Mouse (Mus musculus) brain, adult 10 weeks (tissue): Measurements from ENCODE around the gene Smg6. TPM values are rescaled to one million over a fixed set of nuclear protein-coding genes. Genes with fewer than 3 reads are reported as not detected.

Source experiments
- polyA plus RNA-seq: library from polyadenylated mRNA; stranded (reverse); fragments of 350-450 nt; fragmentation: Illumina TruSeq; extraction: RNeasy Lipid Tissue Mini Kit (QIAGEN cat#74804); gene quantifications from one replicate; pipeline ENCODE4 v1.2.3, GENCODE M21; 2015; ENCODE audit warnings: low read depth, low replicate concordance

The Smg6 gene
- 18.1 TPM for polyA plus RNA-seq

DNA sequence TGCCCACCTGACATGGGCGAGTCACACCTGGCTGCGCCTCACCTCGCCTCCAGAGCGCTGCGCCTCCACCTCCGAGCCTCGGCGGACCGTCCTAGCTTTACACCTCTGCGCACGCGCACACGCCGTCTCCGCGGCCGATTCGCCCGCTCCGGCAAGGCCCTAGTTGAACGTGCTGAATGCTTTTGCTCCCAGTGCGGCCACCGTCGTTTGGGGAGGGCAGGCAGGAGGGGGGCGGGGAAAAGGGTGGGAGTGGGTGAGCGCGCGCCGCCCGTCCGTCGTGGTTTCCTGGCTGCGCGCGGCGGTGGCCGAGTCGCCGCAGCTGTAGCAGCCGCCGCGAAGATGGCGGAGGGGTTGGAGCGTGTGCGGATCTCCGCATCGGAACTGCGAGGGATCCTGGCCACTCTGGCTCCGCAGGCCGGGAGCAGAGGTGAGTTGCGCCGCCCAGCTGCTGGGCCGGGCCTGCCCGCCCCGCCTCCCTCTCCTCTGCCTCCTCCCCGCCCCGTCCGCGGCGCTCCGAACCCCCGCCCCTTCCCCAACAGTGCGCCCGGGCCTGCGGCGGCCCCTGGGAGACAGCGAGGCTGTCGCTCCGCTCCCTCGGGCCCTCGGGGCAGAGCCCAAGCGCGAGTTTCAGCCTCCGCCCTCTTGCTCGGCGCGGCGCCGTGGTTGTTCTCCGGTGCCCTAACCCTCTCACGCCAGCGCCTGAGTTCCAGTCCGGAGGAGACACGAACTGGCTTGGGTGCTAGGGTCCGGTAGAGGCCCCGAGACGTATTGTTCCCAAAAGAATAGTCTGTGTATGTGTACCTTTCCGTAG, at the start of gene Smg6, which contains the start of gene Srr:
Gene Smg6 (plus strand): TSS at position 247 of the 811 bp plus-strand sequence.
Gene Srr (minus strand): TSS at position 372 of the 811 bp plus-strand sequence.

DNA sequence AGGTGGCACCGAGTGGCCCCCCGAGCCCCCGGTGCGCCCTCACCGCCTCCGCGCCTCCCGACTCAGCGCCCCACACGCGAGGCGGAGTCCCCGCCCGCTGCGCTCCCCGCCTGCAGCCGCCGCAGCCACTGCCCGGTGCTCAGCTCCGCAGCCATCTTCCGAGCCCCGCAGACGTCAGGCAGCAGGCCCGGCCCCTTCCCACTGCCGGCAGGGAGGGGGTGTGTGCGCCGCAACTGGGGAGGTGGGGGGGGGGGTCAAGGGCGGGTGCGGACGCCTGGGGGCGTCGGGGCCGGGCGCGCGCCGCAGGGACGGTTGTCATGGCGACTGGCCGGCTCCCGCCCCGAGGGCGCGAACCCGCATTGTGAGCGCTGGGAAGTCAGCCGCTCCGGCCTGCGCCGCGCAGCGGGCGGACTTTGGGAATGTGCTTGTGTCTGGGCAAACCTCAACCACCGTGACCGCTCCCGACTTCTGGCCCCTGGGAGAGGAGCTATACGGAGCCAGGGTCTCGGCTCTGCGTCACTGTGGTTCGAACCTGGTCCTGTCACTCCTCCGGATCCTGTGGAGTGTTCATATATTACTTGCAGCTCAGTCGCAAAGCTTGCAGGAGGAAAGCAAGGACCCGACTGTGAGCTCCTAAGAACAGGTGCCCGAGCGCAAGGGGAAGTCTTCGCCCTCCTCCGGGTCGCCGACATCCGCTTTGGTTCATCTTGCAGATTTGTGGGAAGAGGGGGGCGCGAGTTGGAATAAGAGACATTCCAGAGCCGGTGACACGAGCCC, 28.5 kb upstream of the Smg6 start, which contains the start of gene Sgsm2:
Gene Sgsm2 (minus strand): TSS at position 160 of the 777 bp plus-strand sequence.

DNA sequence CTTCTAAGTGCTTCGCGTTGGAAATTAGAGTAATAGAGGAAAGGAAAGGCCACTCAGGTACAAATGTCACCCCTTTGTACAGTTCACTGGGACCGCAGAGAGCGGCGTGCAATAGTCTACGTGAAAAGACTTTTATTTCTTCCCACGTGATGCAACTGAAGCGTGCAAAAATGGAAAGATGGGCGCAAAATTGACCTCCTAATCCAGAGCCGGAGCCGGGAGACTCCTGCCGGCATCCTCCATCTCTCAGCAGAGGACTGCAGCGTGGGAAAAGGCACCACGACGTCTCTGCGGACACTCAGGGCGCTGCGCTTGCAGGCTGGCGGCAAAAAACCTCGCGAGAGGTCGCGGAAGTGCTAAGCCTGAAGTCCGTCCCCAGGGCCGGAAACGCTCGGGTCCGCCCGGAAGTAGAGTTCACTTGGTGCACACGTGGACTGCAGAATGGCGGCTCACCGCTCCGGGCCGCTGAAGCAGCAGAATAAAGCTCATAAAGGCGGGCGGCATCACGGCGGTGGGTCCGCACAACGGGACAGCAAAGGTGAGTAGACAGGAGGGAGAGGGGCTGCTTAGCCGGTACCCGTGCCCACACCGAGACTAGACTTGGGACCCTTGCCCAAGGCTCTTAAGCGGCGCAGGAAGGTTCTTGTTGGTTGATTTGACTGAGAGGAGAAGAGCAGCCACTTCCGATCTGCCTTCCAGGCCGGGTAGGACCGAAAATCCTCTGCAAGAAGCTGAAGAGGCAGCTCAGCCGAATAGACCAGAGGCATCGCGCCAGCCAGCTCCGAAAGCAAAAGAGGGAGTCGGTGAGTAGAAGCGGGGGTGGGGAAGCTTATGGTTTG, 27.7 kb upstream of the Smg6 start, which contains the start of gene Tsr1:
Gene Tsr1 (plus strand): TSS at position 394 of the 839 bp plus-strand sequence.

DNA sequence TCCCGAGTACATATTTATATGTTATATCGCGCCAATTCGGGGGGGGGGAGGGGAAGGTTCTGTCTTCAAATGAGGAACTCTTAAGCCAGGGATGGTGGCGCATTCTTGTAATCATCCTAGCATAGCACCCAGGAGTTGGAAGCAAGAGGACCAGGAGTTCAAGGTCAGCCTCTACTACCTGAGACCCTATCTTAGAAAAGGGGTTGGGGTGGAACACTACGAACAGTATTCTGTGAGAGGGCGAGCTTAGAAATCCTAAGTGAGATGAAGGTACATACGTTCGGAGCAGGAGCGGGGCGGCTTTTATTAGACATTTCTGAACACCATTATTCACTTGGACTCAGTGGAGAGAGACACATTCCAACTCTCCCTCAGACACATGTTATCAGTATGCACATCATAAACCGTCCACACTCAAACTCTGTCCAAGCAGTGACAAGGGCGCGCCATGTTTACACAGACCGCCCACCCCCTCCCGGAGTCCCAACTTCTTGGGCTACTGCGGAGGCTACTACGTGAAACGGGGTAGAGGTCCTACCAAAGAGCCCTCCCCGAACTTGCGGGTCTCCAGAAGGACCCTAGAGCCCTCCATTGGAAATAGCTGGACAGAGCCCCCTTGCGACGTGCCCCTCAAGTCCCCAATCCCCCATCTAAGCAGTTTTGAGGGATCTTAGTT, 243.9 kb downstream of the Smg6 start, which contains the start of gene Hic1:
Gene Hic1 (minus strand): TSS at position 115 of the 676 bp plus-strand sequence.

DNA sequence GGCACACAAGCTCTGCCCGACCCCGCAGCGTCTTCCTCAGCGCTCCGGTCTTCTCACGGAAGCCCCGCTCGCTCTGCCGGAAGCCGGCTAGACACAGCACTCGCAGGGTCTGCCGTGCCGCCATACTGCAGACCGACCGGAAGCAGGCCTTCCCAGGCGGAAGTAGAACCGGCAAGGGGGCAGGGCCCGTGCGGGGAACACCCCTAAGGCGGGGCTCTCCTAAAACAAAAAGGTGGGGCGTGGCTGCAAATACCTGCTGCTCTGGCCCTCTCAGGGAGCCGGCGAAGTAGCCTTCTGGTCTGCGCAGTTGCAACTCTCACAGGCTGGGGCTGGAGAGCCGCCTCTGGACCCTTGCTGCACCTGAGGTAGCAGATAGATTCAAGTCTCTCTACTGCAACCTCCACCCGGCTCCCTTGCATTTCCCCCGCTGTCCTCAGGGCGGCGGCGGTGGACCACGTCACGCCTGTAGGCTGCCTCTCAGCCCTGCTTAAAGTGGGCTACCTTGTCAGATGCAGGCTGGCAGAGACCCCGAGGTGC, 253.1 kb downstream of the Smg6 start, which contains the start of gene Ovca2:
Gene Ovca2 (minus strand): TSS at position 164 of the 537 bp plus-strand sequence.

DNA sequence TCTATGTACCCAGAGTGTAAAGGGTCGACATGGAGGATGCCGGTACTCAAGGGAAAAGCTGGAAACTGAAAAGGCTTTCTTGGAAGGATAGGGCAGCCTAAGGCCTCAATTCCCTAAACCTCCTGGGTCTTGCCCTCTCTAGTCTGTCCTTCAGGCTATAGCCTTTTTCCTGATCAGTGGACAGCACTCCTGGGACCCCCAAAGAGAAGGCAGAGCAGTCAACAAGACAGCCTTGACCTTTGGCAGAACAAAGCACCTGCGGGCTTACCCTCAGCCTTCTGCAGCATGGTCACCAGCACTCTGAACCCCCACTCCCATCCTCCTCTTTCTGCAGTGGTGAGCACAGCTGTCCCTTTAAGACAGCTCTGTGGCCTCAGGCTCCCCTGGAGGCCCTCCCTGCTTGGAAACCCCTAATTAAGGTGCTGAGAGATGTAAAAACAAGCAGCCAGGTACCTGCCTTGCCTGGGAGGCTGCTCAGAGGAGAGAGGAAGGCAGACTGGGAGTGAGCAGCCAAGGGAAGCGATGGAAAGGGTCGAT, 265.4 kb downstream of the Smg6 start, which contains the start of gene Dph1:
Gene Dph1 (minus strand): TSS at position 337 of the 537 bp plus-strand sequence.

DNA sequence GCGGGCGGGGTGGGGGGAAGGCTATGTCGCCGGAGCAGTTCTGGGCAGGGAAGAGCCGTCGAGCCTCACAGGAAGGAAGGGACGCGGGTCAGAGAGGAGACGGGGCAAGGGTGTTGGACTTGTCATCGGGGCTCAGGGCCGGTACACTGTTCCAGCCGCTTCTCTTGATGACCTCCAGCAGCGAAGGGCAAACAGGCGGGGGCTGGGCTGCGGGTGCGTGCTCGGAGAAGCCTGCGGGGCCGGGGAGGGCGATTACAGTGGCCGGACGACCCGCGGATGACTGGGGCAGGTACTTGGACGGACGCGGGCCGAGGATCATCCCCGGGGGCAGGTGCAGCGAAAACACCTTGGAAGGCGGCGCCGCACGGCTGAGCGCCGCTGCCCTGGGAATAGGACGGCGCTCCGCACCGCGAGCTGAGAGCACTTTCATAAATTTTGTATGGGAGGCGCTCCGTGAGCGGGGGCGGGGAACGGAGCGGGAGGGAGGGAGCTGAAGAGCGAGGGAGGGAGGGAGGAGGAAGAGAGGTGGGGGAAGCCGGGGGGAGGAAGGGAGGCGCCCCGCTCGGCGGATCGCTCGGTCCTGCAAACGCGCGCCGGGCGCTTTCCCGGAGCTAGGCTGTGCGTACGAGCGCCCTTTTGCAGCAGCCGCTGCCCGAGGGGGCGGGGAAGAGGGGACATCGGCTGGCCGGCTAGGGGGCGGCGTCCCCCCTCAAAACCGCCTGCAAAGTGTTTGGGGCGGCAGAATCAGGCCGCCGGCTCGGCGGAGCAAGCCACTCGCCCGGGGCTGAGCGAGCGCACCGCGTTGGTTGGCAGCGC, 267.8 kb downstream of the Smg6 start, which contains the start of gene Rtn4rl1:
Gene Rtn4rl1 (plus strand): TSS at position 528 of the 816 bp plus-strand sequence.

Other genes starting within 250 kb of the Smg6 start
- gene Pafah1b1, start 201.2 kb upstream of the Smg6 start, polyA plus RNA-seq: 248 TPM
- 14.3 TPM for gene Mettl16, start 155.0 kb upstream of the Smg6 start, polyA plus RNA-seq
- gene Mnt, start 94.9 kb upstream of the Smg6 start, polyA plus RNA-seq: 16.5 TPM
- 48.3 TPM for gene Sgsm2, start 28.8 kb upstream of the Smg6 start, polyA plus RNA-seq
- gene Tsr1, start 27.8 kb upstream of the Smg6 start, polyA plus RNA-seq: 21.8 TPM
- 73.8 TPM for gene Srr, start 125 bp downstream of the Smg6 start, polyA plus RNA-seq
- gene Hic1, start 243.7 kb downstream of the Smg6 start, polyA plus RNA-seq: 1.7 TPM